Mouse (Mus musculus) urinary bladder, postnatal 25 days (tissue): ENCODE results near the gene Ambn.
"Not testable (repeated sequence)": the region's sequence is repeated elsewhere in the genome, so short reads cannot be mapped to it uniquely, and the experiment has no call there.

Source experiments
- DNase-seq: peaks from one replicate; pipeline ENCODE4 v3.0.0; 2022; ENCODE audit warnings: low spot score

Ambn gene

GRCm38 (mm10) chr5:88455691-88456090 is at the start of gene Ambn:
Ambn (plus strand) TSS chr5:88455991.
- no peak for DNase-seq

GRCm38 (mm10) chr5:88420319-88421065 is 35.3 kb upstream of the Ambn start:
- no peak for DNase-seq

DNA sequence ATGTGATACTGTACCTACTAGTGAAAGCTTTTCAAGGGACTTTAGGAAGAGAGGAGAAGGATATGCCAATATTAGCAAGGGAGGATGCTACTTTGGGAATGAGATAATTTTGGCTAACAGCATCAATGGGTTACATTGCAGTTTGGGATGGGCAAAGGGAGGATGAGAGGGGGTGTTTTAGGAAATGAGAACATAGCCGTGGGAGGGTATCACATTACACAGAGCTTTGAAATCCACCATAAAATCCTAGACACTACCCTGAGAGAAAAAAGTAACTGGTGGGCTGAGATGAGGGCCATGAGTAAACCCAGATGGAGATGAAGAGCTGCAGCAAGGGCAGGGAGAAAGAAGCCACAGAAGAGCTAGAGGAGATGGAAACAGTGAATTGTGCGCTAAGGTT is 30.9 kb upstream of the Ambn start:
- DNase-seq: not testable (repeated sequence)

- no peak for DNase-seq
Measured at GRCm38 (mm10) chr5:88426753-88427152, 29.0 kb upstream of the Ambn start.

GRCm38 (mm10) chr5:88467471-88467870 is 11.7 kb downstream of the Ambn start:
- DNase-seq: no peak

DNA sequence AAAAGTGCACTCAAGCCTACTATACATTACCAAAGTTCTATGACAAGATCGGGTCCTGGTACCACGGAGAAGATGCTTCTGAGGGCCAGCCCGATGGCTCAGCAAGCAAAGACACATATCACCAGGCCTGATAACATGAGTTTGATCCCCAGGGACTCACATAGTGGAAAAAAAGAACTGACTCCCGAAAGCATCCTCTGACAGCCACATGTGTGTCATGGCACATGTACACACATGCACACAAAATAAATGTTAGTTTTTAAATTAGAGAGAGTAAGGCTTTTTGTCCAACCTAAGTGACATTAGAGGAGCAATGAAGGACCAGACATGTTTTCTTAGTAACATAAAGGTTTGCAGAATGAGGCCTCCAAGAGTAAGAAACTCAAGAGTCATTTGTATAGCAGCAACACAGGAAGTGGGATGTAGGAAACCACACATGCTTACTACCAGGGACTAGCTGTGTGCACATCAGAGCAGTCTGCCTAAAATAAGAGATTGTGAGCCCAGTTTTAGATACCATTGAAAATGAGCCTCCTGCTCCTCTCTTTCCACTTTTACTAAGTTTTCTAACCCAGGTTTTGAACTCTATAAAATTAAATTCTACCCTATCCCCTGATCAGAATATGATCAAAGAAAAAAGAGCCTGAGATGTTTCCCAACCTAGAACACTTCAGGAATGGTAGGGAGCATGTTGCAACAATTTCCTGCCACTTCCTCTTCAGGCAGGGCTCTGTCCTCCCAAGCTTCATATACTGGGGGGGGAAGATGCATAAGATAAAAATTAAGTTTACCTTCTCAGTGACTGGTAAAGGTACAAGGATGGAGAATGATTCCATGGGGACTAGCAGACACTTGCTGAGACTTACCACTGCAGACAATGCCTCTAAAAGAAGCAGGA is 13.3 kb downstream of the Ambn start:
- no peak for DNase-seq

GRCm38 (mm10) chr5:88487675-88488074 is 31.9 kb downstream of the Ambn start, which contains the start of gene Enam:
Enam (plus strand) TSS chr5:88487975.
- no peak for DNase-seq

GRCm38 (mm10) chr5:88489004-88489403 is 33.2 kb downstream of the Ambn start:
- DNase-seq: no peak

DNA sequence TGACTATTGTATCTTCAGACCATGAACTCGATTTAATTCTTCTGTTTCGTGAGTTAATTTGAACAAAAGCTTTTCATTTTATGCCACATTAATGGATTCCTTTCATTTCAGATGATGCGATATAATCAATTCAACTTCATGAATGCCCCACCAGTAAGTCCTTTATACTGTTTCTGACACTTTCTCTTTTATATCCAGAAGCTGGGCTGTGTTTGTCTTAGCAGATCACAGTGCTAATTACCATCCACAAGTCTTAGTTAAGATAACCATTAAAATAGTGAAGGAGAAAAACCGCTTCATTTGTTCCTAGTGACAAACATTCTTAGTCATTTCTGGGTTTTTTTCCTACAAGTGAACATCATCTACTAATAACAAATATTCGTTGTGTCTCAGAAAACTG is 35.3 kb downstream of the Ambn start:
- DNase-seq: no peak

GRCm38 (mm10) chr5:88499781-88500180 is 44.0 kb downstream of the Ambn start:
- DNase-seq: no peak

GRCm38 (mm10) chr5:88508555-88508954 is 52.8 kb downstream of the Ambn start:
- DNase-seq: no peak

GRCm38 (mm10) chr5:88508990-88509389 is 53.2 kb downstream of the Ambn start:
- no peak for DNase-seq
